Mouse (Mus musculus) embryo, embryonic 11.5 days (tissue): ENCODE measurements around the gene Rhox4c.
"Not testable (repeated sequence)": the region's sequence is repeated elsewhere in the genome, so short reads cannot be mapped to it uniquely, and the experiment has no call there.

Experiments used
- DNase-seq: peaks from one replicate; pipeline ENCODE4 v3.0.0-alpha.2; 2012; ENCODE audit warnings: low read depth, low spot score

Rhox4c gene

DNA sequence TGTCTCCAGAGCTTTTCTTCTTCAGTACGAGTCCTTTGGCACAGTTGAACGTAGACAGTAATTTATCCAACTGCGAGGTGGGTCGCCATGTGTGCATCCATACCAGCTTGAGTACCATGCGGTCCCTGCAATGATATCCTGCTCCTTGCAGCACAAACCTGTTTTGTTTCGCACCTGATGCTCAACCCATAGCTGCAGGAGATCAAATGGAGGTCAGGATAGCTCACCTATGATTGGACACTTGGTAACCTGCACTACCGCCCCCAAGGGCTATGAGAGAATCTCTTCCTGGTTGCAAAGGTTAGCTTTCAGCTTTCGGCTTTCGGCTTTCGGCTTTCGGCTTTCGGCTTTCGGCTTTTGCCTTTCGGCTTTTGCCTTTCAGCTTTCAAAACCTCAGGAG, at the start of gene Rhox4c:
TSS of gene Rhox4c (plus strand) at position 301 of the 400 bp plus-strand sequence.
- DNase-seq: not testable (repeated sequence)

GRCm38 (mm10) chrX:37432194-37432593, 47.9 kb upstream of the Rhox4c start, which contains the start of gene Rhox4b:
Rhox4b (plus strand) TSS chrX:37432494.
- DNase-seq: not testable (repeated sequence)

GRCm38 (mm10) chrX:37453380-37453779, 26.8 kb upstream of the Rhox4c start, which contains the start of gene Rhox2c:
Rhox2c (plus strand) TSS chrX:37453680.
- not testable (repeated sequence) for DNase-seq

DNA sequence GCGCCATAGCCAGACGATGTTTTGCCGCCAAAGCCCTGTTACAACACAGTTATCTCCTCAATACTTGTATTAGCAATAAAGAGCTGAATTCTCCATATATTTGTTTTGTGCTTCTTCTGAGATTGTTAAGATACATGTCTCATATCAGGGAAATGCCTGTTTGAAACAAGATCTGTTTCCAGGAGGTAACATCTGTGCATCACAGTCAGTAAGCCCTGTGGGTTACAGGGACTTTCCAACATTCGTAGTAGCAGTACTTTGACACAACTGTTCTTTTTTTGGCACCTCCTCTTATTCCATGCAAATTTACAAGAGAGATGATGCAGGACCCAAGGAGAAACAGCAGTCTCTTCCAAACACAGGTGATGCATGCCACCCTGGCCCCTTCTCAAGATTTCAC, 21.9 kb upstream of the Rhox4c start, which contains the start of gene Rhox3c:
TSS of gene Rhox3c (plus strand) at position 301 of the 400 bp plus-strand sequence.
- DNase-seq: not testable (repeated sequence)

GRCm38 (mm10) chrX:37514059-37514458, 33.9 kb downstream of the Rhox4c start, which contains the start of gene Rhox4d:
Rhox4d (plus strand) TSS chrX:37514359.
- not testable (repeated sequence) for DNase-seq

- not testable (repeated sequence) for DNase-seq
Observed at GRCm38 (mm10) chrX:37530152-37530551, 50.0 kb downstream of the Rhox4c start, which contains the start of gene Rhox2e. Rhox2e (plus strand) TSS chrX:37530452.
